Mouse (Mus musculus): ENCODE data around the gene Sik3. TPM values are rescaled to one million over a fixed set of nuclear protein-coding genes. Genes with fewer than 3 reads are reported as not detected.

The Sik3 gene
- polyA plus RNA-seq, 1 experiment: 32.0 TPM

GRCm38 (mm10) chr9:46111334-46111733, 98.7 kb downstream of the Sik3 start:
- Histone ChIP-seq H3K36me3 (ENCODE audit: control insufficient read depth, insufficient read depth) (no peaks in the 10 kb centered on the region), H3K27me3 (ENCODE audit: control insufficient read depth, insufficient read depth, insufficient read length) (no peaks in the 10 kb centered on the region), H3K79me2 (ENCODE audit: control insufficient read depth, insufficient read depth) (peaks cover 95% of the 10 kb centered on the region), H3ac (ENCODE audit: control insufficient read depth, insufficient read length, low read depth) (no peak overlapping the region), H3K4me3 (ENCODE audit: insufficient read depth, poor library complexity, severe bottlenecking) (no peak overlapping the region), H3K79me3 (ENCODE audit: low read depth) (peaks cover 30% of the 10 kb centered on the region)
- TF ChIP-seq FOSL1 (IDR thresholded peaks at IDR 0.05; ENCODE audit: insufficient read depth, low read length, poor library complexity, severe bottlenecking) (no peak), CEBPB (IDR thresholded peaks at IDR 0.05; ENCODE audit: low read depth) (no peak), CTCF (IDR thresholded peaks at IDR 0.05; ENCODE audit: control insufficient read depth, insufficient read depth, insufficient read length) (no peak), MYOG (IDR thresholded peaks at IDR 0.05; ENCODE audit: control insufficient read depth, extremely low read depth, insufficient read length) (no peak), MYOD1 (IDR thresholded peaks at IDR 0.05; ENCODE audit: control insufficient read depth, insufficient read length, low read depth) (no peak), USF1 (IDR thresholded peaks at IDR 0.05; ENCODE audit: low read depth) (no peak), MAX (IDR thresholded peaks at IDR 0.05) (no peak)

DNA sequence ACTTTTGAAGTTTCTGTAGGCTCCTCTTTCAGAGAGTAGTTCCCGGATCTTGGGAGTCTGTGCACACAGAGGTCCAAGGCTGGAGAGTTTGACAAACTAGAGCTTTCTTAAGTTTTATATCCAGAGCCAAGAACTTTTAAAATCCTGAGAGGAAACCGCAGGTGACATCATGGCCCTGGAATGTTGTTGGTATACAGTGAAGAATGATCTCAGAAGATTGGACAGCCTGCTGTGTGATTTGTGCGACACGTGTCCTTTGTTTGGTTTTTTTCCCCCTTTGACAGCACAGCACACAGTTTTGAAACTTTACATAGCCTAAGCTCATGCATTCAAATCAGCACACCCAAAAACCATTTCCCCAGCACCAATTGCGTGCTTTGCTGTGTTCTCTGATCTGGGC, 99.6 kb downstream of the Sik3 start:
- Histone ChIP-seq H3K79me2 (ENCODE audit: control insufficient read depth, insufficient read depth) (peaks cover 97% of the 10 kb centered on the region), H3ac (ENCODE audit: control insufficient read depth, insufficient read length, low read depth) (no peak overlapping the region), H3K36me3 (ENCODE audit: control insufficient read depth, insufficient read depth) (no peaks in the 10 kb centered on the region), H3K79me3 (ENCODE audit: low read depth) (peaks cover 35% of the 10 kb centered on the region), H3K27me3 (ENCODE audit: control insufficient read depth, insufficient read depth, insufficient read length) (no peaks in the 10 kb centered on the region), H3K4me3 (ENCODE audit: insufficient read depth, poor library complexity, severe bottlenecking) (no peak overlapping the region)
- TF ChIP-seq MYOD1 (IDR thresholded peaks at IDR 0.05; ENCODE audit: control insufficient read depth, insufficient read length, low read depth) (no peak), CEBPB (IDR thresholded peaks at IDR 0.05; ENCODE audit: low read depth) (no peak), MYOG (IDR thresholded peaks at IDR 0.05; ENCODE audit: control insufficient read depth, extremely low read depth, insufficient read length) (no peak), USF1 (IDR thresholded peaks at IDR 0.05; ENCODE audit: low read depth) (peak; percentile 84), MAX (IDR thresholded peaks at IDR 0.05) (peak; percentile 98), CTCF (IDR thresholded peaks at IDR 0.05; ENCODE audit: control insufficient read depth, insufficient read depth, insufficient read length) (no peak), FOSL1 (IDR thresholded peaks at IDR 0.05; ENCODE audit: insufficient read depth, low read length, poor library complexity, severe bottlenecking) (peak; percentile 6)

DNA sequence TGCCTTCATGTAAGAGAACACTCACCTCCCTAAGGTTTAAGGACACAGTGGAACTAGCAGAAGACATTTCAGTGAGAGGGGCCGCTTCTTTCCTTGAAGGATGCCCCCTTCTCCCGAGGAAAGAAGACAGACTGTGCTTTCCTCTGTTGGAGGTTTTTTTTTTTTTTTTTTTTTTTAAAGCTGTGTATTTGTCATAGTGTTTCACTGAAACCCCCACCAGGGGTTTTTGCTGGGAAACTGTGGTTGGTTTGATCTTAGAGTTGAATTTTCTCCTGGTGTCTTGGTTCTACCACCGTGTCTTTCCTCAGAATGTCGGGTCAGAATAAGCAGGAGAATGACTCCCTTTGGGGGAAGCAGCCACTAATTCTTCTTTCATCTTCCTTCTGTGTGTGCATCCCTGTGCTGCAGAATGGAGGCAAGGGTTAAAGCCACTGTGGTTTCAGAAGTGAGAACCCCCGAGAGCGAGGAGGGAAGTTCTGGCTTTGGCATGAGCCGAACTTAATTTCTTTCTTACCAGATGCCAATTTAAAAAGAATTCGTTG, 106.3 kb downstream of the Sik3 start:
- Histone ChIP-seq H3K79me2 (ENCODE audit: control insufficient read depth, insufficient read depth) (peaks cover 71% of the 10 kb centered on the region), H3K4me3 (ENCODE audit: insufficient read depth, poor library complexity, severe bottlenecking) (no peak overlapping the region), H3K36me3 (ENCODE audit: control insufficient read depth, insufficient read depth) (peaks cover 2% of the 10 kb centered on the region), H3K79me3 (ENCODE audit: low read depth) (peaks cover 40% of the 10 kb centered on the region), H3K27me3 (ENCODE audit: control insufficient read depth, insufficient read depth, insufficient read length) (no peaks in the 10 kb centered on the region), H3ac (ENCODE audit: control insufficient read depth, insufficient read length, low read depth) (no peak overlapping the region)
- TF ChIP-seq MAX (IDR thresholded peaks at IDR 0.05): no peak
- no peak for TF ChIP-seq USF1 (IDR thresholded peaks at IDR 0.05; ENCODE audit: low read depth)
- TF ChIP-seq MYOG (IDR thresholded peaks at IDR 0.05; ENCODE audit: control insufficient read depth, extremely low read depth, insufficient read length): no peak
- TF ChIP-seq MYOD1 (IDR thresholded peaks at IDR 0.05; ENCODE audit: control insufficient read depth, insufficient read length, low read depth): no peak
- no peak for TF ChIP-seq CEBPB (IDR thresholded peaks at IDR 0.05; ENCODE audit: low read depth)
- no peak for TF ChIP-seq CTCF (IDR thresholded peaks at IDR 0.05; ENCODE audit: control insufficient read depth, insufficient read depth, insufficient read length)
- TF ChIP-seq FOSL1 (IDR thresholded peaks at IDR 0.05; ENCODE audit: insufficient read depth, low read length, poor library complexity, severe bottlenecking): no peak

- Histone ChIP-seq H3K79me2 (ENCODE audit: control insufficient read depth, insufficient read depth) (peaks cover 60% of the 10 kb centered on the region), H3ac (ENCODE audit: control insufficient read depth, insufficient read length, low read depth) (no peak overlapping the region), H3K4me3 (ENCODE audit: insufficient read depth, poor library complexity, severe bottlenecking) (no peak overlapping the region), H3K79me3 (ENCODE audit: low read depth) (peaks cover 33% of the 10 kb centered on the region), H3K27me3 (ENCODE audit: control insufficient read depth, insufficient read depth, insufficient read length) (no peaks in the 10 kb centered on the region), H3K36me3 (ENCODE audit: control insufficient read depth, insufficient read depth) (peaks cover 11% of the 10 kb centered on the region)
- TF ChIP-seq FOSL1 (IDR thresholded peaks at IDR 0.05; ENCODE audit: insufficient read depth, low read length, poor library complexity, severe bottlenecking) (peak; percentile 66), CTCF (IDR thresholded peaks at IDR 0.05; ENCODE audit: control insufficient read depth, insufficient read depth, insufficient read length) (no peak), MAX (IDR thresholded peaks at IDR 0.05) (peak; percentile 54)
Measured at GRCm38 (mm10) chr9:46119943-46120441, 107.4 kb downstream of the Sik3 start.

DNA sequence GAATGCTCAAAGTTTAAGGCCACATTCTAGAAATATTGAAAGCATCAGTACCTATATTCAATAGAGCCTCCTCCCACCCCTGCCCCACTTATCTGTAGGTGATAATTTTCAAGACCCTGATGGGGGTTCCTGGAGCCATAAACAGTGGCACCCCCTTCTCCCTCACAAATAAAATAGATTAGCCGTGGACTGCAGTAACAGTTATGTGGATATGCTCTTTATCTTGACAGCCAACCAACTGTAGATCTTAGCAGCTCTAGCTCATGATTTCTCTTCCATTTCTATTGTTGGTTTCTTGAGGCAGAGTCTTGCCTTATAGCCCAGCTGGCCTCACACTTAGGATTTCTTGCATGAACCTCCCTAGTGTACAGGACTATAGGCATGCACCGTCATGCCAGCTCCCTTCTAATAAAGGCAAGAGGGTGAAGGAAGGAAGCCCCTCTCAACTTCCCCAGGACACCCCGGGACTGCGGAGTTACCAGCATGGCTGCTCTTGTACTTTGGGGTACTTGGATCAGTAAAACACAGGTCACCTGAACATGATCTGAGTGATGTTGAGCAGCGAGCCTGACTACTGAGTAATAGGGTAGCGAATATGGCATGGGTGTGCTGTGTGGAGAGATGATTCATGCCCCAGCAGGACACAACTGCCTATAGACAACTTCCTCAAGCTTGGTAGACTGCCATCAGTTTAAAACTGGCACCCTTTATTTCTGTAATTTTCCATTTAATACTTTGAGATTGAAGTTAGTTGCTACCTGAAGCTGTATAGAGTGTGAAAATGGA, 108.0 kb downstream of the Sik3 start:
- Histone ChIP-seq H3K36me3 (ENCODE audit: control insufficient read depth, insufficient read depth) (peaks cover 11% of the 10 kb centered on the region), H3K27me3 (ENCODE audit: control insufficient read depth, insufficient read depth, insufficient read length) (no peaks in the 10 kb centered on the region), H3ac (ENCODE audit: control insufficient read depth, insufficient read length, low read depth) (peak overlapping the region; percentile 27), H3K4me3 (ENCODE audit: insufficient read depth, poor library complexity, severe bottlenecking) (no peak overlapping the region), H3K79me2 (ENCODE audit: control insufficient read depth, insufficient read depth) (peaks cover 54% of the 10 kb centered on the region), H3K79me3 (ENCODE audit: low read depth) (peaks cover 29% of the 10 kb centered on the region)
- TF ChIP-seq MYOG (IDR thresholded peaks at IDR 0.05; ENCODE audit: control insufficient read depth, extremely low read depth, insufficient read length): no peak
- TF ChIP-seq MYOD1 (IDR thresholded peaks at IDR 0.05; ENCODE audit: control insufficient read depth, insufficient read length, low read depth): no peak
- TF ChIP-seq CEBPB (IDR thresholded peaks at IDR 0.05; ENCODE audit: low read depth): no peak
- TF ChIP-seq USF1 (IDR thresholded peaks at IDR 0.05; ENCODE audit: low read depth): no peak
- TF ChIP-seq FOSL1 (IDR thresholded peaks at IDR 0.05; ENCODE audit: insufficient read depth, low read length, poor library complexity, severe bottlenecking): no peak
- no peak for TF ChIP-seq CTCF (IDR thresholded peaks at IDR 0.05; ENCODE audit: control insufficient read depth, insufficient read depth, insufficient read length)
- no peak for TF ChIP-seq MAX (IDR thresholded peaks at IDR 0.05)
